Mouse (Mus musculus): ENCODE measurements around the gene Vangl1.
A peak's percentile ranks its signal among the peaks of the same experiment; 100 is the strongest.
"Not testable (repeated sequence)": the region's sequence is repeated elsewhere in the genome, so short reads cannot be mapped to it uniquely, and the experiment has no call there.

The Vangl1 gene

DNA sequence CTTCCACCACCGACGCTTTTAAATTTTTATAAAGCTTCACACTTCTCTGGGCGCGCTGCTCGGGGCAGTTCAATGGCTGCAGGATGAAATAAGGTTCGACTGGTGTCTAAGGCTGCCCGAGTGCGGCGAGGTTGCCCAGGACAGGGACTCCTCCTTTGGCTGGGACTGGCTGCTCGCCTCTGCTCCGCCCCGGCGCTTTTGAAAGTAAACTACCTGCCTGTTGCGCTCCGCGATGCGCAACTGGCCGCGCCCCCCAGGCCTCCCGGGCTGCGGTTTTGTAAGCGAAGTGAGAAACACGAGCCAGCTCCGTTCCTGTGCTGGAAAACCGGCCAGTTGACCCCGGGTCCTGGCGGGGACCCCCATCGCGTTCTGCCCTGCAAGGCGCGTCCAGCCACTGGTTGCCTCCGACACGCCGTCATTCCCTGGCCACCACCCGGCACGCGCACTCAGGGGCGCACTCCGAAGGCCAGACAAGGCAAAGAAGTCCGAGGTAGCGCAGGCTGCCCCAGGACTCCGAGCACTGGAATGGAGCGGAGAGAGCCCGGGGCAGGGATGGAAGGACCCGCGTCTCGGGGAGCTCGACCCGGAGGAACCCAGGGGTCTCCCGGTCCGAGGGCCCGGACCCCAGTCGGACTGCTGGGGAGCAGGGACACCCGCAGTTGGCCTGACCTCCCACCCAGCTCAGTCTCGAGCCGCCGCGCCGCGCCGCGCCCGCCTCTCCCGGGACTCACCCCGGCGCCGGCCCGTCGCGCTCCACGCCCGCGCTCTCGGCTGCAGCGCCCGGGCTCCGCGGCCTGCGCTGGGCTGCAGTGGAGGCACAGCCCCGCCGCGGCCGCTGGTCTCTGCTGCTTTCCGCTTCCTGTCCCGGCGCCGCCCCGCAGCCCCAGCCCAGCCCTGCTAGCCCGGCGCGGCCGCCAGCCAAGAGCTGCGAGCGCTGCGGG lies at the start of gene Vangl1:
TSS of gene Vangl1 (minus strand) at position 913 of the 941 bp plus-strand sequence.
- DNase-seq (ENCODE audit: low spot score in 2 of 2): no peak

DNA sequence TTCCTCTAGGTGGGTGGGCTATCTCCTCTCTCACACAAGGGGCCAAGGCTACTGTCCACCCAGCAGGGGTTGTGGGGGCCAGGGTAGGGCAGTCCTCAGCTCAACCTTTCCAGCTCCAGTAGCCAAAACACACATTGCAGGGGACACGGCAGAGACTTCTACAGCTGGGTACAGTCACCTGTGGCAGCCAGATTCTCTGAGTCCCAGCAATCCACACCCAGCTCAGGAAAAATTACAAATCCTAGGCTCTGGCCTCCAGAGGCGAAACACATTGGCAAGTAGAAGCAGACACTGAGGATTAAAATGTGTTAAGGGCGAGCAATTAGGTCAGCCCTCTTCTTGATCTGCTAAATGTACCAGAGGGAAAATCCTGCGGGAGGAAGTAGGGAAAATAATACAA lies 49.1 kb upstream of the Vangl1 start:
- DNase-seq (ENCODE audit: low spot score in 2 of 2): no peak

DNA sequence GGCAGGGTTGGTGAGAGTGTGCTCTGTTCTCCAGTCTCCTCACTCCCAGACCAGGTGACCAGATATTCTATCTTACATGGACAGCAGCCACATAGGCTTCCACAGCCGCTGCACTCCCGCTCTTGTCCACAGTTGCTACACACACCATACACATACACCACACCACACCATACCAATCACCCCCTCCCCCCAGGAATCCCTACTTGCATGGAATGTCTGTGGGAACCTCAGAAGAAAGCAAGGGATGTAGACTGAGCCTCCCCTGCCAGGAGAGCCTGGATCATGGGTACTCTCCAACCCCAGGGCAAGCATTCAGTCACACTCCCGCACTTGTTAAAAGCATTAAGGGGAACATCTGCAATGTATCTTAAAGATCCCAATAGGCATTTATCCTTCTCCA lies 48.4 kb upstream of the Vangl1 start:
- no peak for DNase-seq (ENCODE audit: low spot score in 2 of 2)

DNA sequence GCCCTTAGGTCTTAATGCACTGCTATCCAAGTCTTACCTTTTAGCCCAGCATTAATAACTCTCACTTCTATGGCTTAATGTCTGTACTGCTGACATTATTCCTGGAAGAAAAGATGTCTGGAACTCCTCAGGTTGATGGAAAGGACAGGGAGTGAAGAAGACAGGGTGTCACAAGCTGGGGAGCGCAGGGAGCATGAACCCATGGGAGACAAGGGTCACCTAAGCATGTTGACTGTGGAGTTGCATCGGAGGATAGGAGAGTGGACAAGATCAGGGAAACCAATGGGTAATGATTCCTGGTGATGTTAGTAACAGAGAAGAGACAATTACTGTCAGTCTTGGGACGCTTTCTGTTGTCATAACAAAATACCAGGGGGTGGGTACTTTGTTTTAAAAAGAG lies 46.4 kb upstream of the Vangl1 start:
- no peak for DNase-seq (ENCODE audit: low spot score in 2 of 2)

DNA sequence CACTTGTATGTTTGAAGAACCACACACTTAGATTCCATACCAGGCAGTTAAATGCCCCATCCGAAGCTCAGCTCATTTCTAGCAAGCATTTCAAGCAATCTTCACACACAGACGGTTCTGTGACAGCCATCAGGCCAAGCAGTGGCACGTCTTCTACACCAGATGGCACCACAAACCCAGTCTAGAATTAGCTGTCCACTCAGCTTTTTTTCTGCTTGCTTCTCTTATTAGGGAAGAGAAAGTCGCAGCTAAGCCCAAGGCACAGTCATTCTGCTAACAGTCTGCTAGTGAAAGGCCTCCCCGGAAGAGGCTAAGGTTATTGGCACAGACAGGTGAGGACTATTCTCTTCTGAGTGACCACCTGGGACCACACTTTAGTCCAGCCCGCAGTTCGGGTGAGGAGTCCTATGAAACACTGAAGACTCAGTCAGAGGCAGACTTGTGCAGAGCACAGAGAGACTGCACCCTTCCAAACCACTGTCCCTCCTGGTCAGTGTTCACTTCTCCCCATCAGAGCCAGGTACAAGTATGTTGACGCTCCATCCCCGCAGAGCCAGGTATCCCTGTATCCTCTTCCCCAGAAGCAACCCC lies 45.0 kb upstream of the Vangl1 start:
- DNase-seq (ENCODE audit: low spot score in 2 of 2): peak; percentile 49 to 70

DNA sequence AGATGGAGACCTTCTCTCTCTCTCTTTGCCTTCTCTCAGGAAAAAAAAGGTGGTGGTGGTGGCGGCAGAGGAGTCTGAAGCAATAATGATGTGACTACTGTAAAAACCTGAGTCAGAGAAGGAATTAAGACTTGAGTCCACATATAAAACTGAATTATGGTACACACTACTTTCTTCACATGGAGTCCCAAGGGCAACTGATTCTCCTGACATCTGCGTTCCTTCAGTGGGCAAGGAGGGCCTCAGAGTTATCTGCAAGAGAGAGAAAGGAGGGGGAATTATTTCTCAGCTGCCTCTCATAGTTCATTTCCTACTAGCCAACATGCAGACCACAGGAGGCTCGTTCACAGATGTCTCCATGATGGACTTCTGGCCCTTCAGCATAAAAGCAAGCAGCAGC lies 40.1 kb upstream of the Vangl1 start:
- no peak for DNase-seq (ENCODE audit: low spot score in 2 of 2)

DNA sequence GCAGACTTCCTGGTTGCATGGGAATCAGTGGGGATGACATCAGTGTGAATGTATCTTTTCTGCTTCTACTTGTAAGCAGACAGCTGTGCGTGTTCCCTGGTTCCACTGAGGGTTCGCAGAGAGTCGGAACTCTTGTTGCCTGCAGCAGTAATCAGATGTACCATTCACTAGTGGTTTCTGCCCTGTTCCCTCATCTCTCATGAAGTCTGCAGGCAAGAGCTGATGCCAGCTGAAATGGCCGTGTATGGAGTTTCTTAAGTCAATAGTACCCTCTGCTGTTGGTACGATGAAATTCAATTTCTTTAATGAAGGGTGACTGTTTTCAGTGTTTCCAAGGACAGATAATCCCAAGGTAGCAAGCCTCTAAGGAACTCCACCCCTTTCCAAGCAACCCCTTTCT lies 38.4 kb upstream of the Vangl1 start:
- DNase-seq (ENCODE audit: low spot score in 2 of 2): peak; percentile 18 to 34

DNA sequence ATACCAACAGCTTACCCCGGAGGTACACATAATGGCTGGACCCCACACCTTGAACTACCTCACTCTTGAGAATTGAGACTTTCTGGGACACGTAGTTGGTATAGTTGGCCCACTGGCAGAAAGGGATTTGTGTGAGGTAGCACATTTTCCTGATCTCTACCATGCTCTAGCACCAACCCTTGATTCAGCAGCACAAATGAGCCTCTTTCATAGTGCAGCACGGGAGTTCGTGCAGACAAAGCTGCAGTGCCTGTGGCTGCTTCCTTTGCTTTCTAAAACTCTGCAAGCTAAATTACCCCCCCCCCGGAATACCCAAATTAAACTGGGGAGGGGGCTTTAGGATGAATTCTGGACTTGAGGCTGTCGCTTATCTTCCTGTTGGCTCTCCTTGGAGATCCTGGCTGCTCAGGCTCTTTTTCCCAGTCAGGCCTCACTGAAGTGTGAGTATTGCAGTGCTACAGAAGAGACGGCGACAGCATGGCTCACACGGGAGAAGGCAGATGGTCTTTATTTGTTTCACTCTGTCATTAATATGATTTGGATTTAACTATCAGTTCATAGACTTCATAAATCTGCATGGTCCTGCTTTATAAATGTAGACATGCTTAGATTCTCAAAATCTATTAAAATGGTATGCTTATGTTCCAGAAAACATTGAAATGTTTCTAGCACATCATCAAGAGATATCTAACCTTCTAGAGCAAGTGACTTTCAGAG lies 27.1 kb upstream of the Vangl1 start:
- DNase-seq (ENCODE audit: low spot score in 2 of 2): no peak

DNA sequence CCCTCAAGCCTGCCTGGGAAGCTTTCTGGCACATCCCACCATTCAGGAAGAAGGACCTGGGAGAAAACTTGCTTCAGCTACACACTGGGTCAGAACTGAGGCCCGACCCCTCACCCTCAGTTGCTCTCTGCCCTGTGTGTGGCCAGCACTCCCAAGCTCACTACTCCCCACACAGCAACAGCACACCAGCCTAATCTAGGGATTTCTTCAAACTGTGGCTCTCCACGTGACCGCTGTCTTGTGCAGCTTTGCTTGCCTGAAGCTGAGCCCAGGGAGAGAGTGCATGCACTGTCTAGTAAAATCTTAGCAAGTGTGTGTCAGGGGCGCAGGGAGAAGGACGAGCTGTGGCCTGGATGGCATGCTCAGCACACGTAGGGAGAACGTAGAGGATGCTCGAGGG lies 18.3 kb upstream of the Vangl1 start:
- no peak for DNase-seq (ENCODE audit: low spot score in 2 of 2)

DNA sequence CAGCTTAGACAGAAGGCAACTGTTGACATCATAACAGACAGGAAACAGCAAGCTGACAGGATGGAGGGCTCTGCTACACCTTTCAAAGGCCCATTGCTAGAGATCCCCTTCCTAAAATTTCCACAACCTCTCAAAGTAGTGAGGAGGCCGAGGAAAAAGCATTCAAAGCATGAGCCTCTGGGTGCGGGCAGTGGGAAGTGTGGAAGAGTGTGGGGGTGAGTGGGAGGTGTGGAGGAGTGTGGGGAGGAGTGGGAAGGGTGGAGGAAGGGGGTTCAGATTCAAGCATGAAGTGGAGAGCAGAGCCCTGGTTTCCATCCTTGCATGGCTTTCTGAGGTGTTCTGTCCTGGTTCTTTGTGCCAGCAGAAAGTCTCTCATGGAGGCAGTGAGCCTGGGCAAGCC lies 13.8 kb upstream of the Vangl1 start:
- no peak for DNase-seq (ENCODE audit: low spot score in 2 of 2)

DNA sequence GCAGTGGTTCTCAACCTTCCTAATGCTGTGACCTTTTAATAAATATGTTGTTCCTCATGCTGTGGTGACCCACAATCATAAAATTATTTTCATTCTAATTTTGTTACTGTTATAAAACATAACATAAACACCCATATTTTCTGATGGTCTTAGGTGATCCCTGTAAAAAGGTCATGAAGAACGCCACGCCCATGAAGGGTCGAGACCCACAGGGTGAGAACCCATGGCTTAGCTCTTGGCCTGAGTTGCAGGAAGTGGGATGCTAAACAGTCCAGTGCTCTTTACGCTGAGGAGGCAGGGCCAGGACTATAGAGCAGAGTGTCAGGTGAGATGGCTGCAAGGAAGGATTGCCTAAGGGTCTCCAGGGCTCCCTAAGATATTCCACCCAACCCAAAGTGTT lies 10.2 kb upstream of the Vangl1 start:
- DNase-seq (ENCODE audit: low spot score in 2 of 2): no peak

DNA sequence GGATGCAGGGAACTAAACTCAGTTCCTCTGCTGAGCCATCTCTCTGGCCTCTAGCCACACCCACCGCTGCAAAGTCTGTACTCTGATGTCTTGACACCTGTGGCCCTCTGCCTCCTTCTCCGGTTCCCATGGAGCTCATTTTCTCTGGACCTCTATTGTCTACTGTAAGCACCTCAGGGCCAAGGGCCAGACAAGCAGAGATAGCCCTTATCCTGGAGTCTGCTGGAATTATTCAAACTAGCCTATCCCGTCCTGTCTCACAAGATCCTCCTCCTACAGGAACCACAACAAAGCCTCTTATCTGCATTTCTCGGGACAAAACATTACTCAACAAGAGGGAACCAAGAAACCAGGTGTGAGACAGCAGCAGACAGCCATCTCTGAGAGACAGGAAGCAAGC lies 9.8 kb upstream of the Vangl1 start:
- no peak for DNase-seq (ENCODE audit: low spot score in 2 of 2)

DNA sequence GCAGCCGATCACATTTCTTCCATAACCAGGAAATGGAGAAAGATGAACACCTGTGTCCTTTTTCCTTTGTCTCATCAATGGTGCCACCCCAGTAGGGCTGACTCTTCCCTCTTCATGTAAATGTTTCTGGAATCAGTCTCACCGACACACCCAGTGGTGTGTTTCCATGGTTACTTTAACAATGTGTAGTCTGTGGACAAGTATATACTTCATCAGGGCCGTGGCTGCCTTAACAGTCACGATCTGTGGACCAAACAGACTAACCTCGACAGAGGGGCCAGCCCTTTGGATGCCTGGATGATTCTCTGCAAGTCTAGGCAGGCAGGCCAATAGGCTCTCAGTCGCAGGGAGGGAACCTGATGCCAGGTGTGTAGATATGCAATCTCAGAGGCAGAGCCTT lies 8.4 kb upstream of the Vangl1 start:
- DNase-seq (ENCODE audit: low spot score in 2 of 2): no peak

DNA sequence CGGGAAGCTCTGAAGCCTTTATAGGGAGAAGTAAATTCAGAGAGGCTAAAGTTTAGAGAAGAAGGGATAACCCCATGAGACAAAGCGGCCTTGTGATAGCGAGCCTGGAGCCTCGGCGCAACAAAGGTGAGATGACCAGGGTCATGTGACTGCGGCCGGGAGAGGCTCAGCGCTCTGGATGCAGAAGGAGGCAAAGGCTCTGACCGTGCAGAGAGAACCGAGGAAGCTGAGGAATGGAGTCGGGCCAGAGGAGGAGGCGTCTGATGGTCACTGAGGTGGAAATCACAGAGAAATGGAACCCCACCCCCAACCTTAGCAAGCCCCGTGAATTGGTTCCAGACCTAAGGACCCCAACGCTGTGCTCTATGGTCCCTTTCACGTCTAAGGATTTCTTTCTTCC lies 7.8 kb upstream of the Vangl1 start:
- DNase-seq (ENCODE audit: low spot score in 2 of 2): no peak

DNA sequence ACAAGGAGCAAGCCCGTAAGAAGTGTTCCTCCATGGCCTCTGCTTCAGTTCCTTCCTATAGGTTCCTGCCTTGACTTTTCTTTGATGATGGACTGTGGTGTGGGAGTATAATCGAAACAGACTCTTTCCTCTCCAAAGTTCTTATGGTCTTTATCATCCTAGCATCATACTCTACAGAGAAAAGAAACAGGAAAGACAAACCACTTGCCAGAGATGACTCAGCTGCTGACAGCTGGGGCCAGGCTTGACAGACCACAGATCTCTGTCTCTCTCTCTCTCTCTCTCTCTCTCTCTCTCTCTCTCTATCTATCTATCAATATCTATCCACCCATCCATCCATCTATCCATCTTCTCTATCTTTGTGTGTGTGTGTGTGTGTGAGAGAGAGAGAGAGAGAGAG lies 6.8 kb upstream of the Vangl1 start:
- DNase-seq (ENCODE audit: low spot score in 2 of 2): no peak

DNA sequence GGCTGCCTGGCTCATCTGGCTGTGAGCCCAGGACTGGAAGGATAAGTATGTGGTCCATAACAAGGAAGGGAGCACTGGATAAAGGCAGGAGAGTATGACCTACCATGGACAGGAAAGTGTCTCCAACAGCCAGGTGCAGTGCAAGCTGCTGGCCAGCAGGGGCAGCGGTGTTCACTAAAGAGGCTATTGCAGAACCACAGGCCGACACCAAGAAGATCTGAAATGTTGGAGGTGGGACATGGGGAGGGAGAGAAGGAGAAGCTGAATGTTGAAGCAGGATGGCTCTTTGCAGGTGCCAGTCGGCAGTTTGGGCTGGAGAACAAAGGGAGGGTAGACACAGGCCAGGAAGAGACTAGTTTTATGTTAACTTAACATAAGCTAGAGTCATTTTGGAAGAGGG lies 6.3 kb upstream of the Vangl1 start:
- no peak for DNase-seq (ENCODE audit: low spot score in 2 of 2)

DNA sequence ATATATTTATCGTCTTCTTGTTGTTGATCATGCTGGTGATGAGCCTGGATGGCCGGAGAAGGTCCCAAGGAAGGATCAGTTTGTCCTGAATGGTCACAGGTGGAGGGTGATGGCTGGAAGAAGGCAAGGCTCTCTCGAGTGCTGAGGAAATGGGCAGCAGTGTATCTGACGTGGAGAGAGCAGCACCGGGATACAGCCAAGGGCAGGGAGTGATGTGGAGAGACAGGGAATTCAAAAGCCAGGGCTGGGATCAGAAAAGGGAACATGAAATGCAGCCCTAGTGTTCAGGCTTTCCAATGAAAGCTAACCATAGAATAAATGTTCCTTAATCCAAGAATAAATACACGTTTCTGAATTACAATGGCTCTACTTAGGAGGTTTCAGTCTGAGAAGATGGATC lies 4.4 kb upstream of the Vangl1 start:
- no peak for DNase-seq (ENCODE audit: low spot score in 2 of 2)

DNA sequence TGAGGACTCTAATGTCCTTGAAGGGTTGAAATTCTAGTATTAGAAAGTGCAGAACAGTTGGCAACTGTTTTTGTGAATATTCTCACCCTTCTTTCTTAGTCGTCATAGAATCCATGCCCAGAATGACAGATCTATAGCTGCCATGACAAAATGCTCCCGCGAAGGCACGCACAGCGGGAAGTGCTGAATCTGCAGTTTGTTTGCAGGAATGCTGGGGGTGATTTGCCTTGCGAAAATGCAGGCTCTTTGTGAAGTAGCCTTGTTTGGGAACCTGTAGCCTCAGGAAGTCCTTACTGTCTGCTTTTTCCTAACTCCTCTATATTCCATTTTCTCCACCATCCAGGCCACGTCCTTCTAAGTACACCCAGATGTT lies 951 bp upstream of the Vangl1 start:
- no peak for DNase-seq (ENCODE audit: low spot score in 2 of 2)

DNA sequence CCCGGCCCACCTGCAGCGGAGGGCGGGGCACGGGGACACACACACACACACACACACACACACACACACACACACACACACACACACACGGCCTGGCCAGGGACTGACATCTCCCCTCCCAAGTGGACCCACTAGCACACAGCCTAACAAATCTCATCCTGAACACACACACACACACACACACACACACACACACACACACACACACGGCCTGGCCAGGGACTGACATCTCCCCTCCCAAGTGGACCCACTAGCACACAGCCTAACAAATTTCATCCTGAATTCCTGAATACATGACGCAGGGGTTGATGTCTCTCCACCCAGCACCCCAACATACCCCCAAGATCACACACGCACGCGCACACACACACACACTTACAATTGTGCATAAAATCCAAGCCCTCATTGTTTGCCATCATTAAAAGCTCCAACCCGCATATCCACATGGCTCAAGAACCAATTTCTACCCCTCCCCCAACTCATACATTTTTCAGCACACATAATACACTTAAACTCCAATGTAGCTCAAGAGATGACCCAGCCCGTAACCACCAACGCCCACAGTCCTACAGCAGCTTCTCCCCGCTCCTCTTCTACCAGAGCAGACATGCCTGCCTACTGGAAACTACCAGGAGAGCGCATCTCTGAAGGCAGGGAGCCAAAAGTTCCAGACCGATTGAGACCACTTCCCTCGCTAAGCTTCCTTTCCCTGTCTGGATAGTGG lies 403 bp upstream of the Vangl1 start:
- not testable (repeated sequence) for DNase-seq (ENCODE audit: low spot score in 2 of 2)

DNA sequence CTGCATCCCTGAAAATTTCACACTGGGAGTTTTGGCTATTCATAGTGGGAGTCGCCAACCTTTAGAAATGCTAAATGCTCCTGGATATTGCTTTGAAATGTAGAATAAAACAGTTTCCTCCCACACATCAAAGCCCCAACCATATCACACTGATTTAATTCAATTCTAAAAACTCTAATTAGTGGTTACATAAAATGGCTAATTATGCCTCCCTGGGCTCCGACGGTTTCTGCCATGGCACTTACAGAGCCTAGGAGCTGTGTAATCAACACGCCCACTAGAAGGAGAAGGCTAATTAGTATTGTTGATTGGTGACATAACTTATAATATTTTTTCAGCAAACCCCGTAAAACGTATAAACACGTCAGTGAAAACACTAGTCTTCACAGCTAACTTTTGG lies 1.4 kb downstream of the Vangl1 start:
- no peak for DNase-seq (ENCODE audit: low spot score in 2 of 2)

DNA sequence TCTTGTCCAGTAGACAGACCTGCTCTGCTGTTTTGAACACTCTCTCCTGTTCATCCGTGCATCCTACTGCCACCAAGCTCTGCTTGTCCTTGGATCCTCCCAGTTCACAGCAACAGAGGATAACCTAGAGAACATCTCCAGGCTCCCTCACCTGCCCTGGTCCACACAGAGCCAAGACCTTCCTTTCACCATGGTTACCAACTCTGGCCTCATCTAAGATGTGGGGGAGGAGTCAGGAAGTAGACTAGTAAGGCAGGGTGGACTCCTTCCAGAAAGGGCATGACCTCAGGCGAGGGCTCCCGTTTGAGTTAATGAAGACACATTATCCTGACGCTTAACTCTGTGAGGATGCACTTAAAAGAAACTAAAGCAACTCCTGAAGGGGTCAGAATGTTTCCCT lies 4.5 kb downstream of the Vangl1 start:
- no peak for DNase-seq (ENCODE audit: low spot score in 2 of 2)

DNA sequence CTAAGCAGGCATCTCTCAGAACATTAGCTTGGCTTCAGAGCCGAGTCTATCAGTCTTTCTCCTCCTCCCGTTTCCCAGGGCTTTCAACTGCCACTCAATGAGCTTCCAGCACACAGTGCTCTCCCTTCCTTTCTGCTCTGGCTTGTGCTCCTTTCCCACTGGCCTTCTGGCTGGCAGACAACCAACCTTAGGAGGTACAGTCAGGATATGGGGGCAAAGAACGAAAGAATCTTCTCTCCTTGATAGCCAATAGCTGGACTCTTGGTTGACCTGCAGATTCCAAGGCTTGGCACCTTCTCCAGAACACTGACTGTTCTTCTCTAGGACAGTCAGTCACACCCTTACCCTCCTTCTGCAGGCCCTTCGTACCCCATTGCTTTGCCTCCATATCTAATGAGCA lies 5.3 kb downstream of the Vangl1 start:
- no peak for DNase-seq (ENCODE audit: low spot score in 2 of 2)
